Mouse (Mus musculus): Measurements from ENCODE around the gene Zdhhc7.

Zdhhc7 gene

GRCm38 (mm10) chr8:120071684-120072083 lies 29.6 kb downstream of the Zdhhc7 start:
- DNase-seq (ENCODE audit: low spot score) = peak; percentile 54

- no peak for DNase-seq (ENCODE audit: low spot score)
These were observed 33.2 kb downstream of the Zdhhc7 start for GRCm38 (mm10) chr8:120067936-120068668.

GRCm38 (mm10) chr8:120066226-120066625 lies 35.1 kb downstream of the Zdhhc7 start:
- peak; percentile 57 for DNase-seq (ENCODE audit: low spot score)

DNA sequence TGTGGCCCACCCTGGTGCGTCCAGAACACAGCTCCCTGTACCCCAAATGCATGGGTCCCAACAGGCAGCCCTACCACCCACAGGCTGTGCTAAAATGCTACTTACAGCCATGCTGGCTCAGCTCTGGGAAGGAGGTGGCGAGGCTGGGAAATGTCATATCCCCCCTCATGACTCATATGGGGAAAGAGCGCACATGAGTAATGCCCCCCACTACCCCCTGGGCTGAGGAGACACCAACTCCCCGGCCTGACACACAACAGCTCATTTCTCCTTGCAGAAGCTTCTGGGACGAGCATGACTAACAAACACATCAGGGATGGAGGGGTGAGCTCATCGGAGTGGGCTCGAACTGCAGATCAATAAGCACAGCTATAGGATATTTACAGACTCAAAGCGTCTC lies 35.7 kb downstream of the Zdhhc7 start:
- no peak for DNase-seq (ENCODE audit: low spot score)

GRCm38 (mm10) chr8:120063326-120063725 lies 38.0 kb downstream of the Zdhhc7 start:
- DNase-seq (ENCODE audit: low spot score) = no peak

DNA sequence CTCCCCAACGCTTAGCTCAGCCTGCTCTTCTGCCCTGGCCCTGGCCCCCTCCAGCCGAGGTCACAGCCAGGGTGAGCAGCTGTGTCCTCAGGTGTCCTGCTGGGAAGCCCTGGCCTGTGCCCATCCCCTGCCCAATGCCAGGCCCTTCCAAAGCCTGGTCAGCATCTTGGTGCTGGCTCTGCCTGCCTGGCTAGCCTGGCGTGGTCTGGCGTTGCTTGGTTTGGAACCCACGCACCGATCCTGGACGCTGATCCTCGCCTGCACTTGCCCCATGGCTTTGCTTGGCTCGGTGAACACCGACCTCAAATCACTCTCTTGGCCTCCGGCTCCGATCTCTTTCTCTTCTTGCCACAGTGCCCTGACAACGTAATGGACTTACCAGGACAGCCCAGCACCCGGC lies 38.5 kb downstream of the Zdhhc7 start:
- DNase-seq (ENCODE audit: low spot score) = no peak

GRCm38 (mm10) chr8:120057078-120057477 lies 44.2 kb downstream of the Zdhhc7 start:
- no peak for DNase-seq (ENCODE audit: low spot score)

- DNase-seq (ENCODE audit: low spot score) = no peak
These were observed 46.4 kb downstream of the Zdhhc7 start for GRCm38 (mm10) chr8:120054833-120055232.

DNA sequence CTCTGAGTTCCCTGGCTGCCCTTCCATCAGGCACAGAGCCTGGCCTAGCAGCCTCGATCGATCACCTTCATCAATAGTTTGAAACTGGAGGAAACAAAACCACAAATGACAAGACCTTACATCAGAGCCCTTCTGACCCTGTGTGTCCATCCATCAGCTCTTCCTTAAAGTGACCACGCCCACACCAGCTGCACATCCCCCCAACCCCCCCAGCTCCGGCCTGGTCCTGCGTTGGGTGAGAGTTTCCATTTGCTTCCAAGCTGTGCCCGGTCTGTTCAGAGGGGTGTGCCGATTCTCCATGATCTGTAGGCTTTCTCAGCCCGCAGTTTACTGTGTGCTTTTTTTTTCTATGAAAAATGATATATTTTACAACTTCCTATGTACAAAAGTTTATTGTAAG lies 49.0 kb downstream of the Zdhhc7 start:
- DNase-seq (ENCODE audit: low spot score) = no peak

DNA sequence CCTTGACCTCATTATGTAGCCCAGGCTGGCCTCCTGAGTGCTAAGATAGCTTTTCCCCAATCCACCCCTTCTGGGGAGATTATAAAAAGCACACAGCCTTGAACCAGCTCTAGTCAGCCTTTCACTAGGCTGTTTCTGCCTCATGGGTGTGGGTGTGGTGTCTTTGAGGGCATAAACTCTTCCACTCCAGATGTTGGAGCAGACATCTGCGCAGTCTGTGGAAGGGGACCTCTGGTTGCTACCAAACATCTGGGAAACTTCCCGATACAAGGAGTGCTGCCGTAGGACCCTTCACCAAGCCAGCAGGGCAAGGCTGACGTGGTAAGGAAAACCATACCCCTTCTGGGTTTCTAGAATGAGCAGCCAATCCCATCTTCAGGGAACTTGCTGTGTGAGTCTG lies 49.4 kb downstream of the Zdhhc7 start:
- no peak for DNase-seq (ENCODE audit: low spot score)

DNA sequence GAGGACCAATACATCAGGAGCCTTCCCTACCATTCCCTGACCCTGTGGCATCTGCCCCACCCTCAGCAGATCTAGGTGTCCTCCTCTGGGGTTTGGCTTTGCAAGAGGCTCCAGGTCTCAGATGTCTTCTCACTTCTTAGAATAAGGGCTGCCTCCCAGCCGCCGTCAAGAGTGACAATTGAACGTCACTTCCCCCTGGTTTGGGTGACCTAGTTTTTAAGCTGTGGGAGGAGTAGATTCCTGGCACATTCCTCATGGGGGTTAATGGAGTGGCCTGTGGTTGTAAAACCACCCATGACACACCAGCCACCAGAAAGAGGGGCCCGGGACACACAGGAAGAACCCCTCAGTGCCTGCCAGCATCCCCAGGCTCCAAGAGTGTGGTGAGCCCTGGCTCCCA lies 50.3 kb downstream of the Zdhhc7 start:
- DNase-seq (ENCODE audit: low spot score) = no peak

- no peak for DNase-seq (ENCODE audit: low spot score)
These were observed 50.9 kb downstream of the Zdhhc7 start for GRCm38 (mm10) chr8:120050376-120050775.

GRCm38 (mm10) chr8:120049949-120050348 lies 51.3 kb downstream of the Zdhhc7 start:
- no peak for DNase-seq (ENCODE audit: low spot score)

- peak; percentile 86 for DNase-seq (ENCODE audit: low spot score)
These were observed 54.8 kb downstream of the Zdhhc7 start for GRCm38 (mm10) chr8:120046258-120047020.

DNA sequence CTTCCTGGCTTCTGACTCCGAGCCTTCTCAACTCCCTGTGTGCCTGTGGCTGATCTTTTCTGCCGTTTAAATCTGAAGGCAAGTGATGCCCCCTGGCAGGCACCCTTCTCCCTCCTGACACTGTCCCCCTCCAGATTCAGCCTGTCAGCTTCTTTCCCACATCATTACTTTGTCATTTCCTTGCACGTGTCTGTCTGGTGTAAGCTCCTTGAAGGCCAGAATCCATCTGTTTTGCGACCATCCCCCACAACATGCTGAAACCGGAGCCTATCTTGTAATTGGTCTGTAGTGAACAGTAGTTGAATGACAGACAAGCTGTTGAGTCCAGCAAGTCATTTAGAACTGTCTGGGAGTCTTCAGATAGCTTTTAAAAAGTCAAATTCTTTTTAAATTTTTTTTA lies 55.8 kb downstream of the Zdhhc7 start:
- DNase-seq (ENCODE audit: low spot score) = no peak

- DNase-seq (ENCODE audit: low spot score) = no peak
These were observed 56.4 kb downstream of the Zdhhc7 start for GRCm38 (mm10) chr8:120044907-120045306.

DNA sequence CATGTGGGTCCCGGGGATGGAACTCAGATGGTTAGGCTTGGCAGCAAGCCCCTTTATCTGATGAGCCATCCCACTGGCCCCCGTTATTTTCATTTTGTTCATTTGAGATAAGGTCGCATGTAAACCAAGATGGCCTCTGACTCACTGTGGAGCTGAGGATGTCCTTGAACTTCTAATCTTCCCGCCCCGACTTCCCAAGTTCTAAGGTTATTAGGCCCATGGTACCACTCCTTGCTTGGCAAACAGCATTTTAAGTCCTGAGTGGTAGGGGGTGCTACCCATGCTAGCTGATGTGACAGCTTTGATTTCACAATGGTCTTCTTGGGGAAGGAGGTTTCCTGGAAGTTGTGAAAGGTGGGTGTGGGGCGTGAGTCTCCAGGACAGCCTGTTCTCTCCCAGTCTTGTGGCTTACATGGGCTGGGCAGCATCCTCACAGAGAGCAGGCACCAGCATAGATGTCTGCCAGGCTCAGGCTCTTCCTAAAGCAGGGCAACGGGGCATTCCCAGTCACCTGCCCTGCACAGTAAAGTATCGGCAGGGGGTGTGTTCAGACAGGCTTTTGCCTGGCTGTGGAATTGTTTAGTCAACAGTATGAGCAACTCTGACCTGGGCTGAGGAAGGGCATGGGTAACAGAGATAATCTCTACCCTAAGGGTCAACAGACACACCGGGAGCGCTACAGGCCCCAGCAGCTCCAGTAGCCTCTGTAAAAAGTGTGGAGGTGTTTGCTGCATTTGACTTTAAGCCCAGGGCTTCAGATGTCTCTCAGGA lies 58.6 kb downstream of the Zdhhc7 start:
- no peak for DNase-seq (ENCODE audit: low spot score)

- DNase-seq (ENCODE audit: low spot score) = no peak
These were observed 60.4 kb downstream of the Zdhhc7 start for GRCm38 (mm10) chr8:120040861-120041260.

- no peak for DNase-seq (ENCODE audit: low spot score)
These were observed 61.9 kb downstream of the Zdhhc7 start for GRCm38 (mm10) chr8:120039313-120039919.

DNA sequence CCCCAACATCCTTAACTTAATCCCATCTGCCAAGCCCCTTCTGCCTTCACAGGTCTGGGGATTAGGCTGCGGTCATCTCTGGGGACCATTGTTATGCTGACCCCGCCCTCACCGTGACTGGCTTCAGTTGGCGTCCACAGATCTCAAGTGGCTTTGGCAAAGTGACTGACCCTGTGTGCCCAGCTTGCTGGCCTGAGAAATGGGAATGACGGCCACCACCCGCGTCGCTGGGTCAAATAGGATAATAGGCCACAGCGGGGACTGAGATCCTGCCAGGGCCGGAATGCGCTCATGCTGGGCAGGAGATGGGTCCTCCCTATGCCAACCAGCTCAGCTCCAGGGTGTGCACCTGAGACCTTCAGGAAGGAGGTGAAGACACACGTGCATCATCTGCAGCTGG lies 62.5 kb downstream of the Zdhhc7 start:
- no peak for DNase-seq (ENCODE audit: low spot score)

- DNase-seq (ENCODE audit: low spot score) = no peak
These were observed 63.7 kb downstream of the Zdhhc7 start for GRCm38 (mm10) chr8:120037611-120038010.

- no peak for DNase-seq (ENCODE audit: low spot score)
These were observed 64.1 kb downstream of the Zdhhc7 start for GRCm38 (mm10) chr8:120037199-120037598.

Data from ovary, adult 18-20 months (tissue).